Mouse (Mus musculus) forebrain, embryonic 12.5 days (tissue): ENCODE results near the gene Rap1gap. TPM values are rescaled to one million over a fixed set of nuclear protein-coding genes. Genes with fewer than 3 reads are reported as not detected.

ENCODE experiments used
- ATAC-seq: fragments of 200-750 bp; cut with Nextera tagmentation; 2 replicates; pipeline ENCODE4 v1.8.0; 2017; ENCODE audit warnings: moderate TSS enrichment; ENCODE audit not compliant: low FRiP score
- H3K27ac ChIP-seq: fragments of 300-500 bp; sonication (generic); 2 replicates; pipeline ENCODE4 v1.5.1; 2016; ENCODE audit warnings: mild to moderate bottlenecking
- H3K27me3 ChIP-seq: fragments of 300-500 bp; sonication (generic); 2 replicates; pipeline ENCODE4 v1.6.1; 2016; ENCODE audit warnings: mild to moderate bottlenecking
- H3K36me3 ChIP-seq: fragments of 300-500 bp; sonication (generic); replicated peaks from 2 replicates; pipeline ENCODE4 v1.6.1; 2016; ENCODE audit warnings: mild to moderate bottlenecking
- H3K4me1 ChIP-seq: fragments of 300-500 bp; sonication (generic); 2 replicates; pipeline ENCODE4 v1.6.1; 2016
- H3K4me2 ChIP-seq: fragments of 300-500 bp; sonication (generic); 2 replicates; pipeline ENCODE4 v1.6.1; 2016; ENCODE audit warnings: mild to moderate bottlenecking, moderate library complexity
- H3K4me3 ChIP-seq: fragments of 300-500 bp; sonication (generic); replicated peaks from 2 replicates; pipeline ENCODE4 v1.5.1; 2016; ENCODE audit warnings: mild to moderate bottlenecking
- H3K9ac ChIP-seq: fragments of 300-500 bp; sonication (generic); 2 replicates; pipeline ENCODE4 v1.6.1; 2016; ENCODE audit warnings: mild to moderate bottlenecking
- H3K9me3 ChIP-seq: fragments of 300-500 bp; sonication (generic); 2 replicates; pipeline ENCODE4 v1.6.1; 2016
- WGBS: fragments of 180-500 bp; shearing (Covaris S2); methylation state at CpG from one replicate; pipeline ENCODE4 v1.1.7; 2016; 5-methylcytosine and 5-hydroxymethylcytosine counted together
- polyA plus RNA-seq: library from polyadenylated mRNA; unstranded; fragments of >200 nt; fragmentation: Nextera tagmentation; extraction: Ambion mirVana; gene quantifications from 2 replicates; pipeline ENCODE4 v1.2.1, GENCODE M21; 2016

The Rap1gap gene
- polyA plus RNA-seq, 1 experiment from 2014 or later = 7.3 TPM

- WGBS = 4% methylated on average over 52 of the region's 52 CpGs
- Histone ChIP-seq H3K36me3 (no peaks in the 10 kb centered on the region), H3K4me3 (peak overlapping the region; percentile 37), H3K27me3 (peaks cover 65% of the 10 kb centered on the region), H3K4me1 (peaks cover 31% of the 10 kb centered on the region), H3K9me3 (no peaks in the 10 kb centered on the region), H3K9ac (peak overlapping the region; percentile 54), H3K27ac (no peak overlapping the region), H3K4me2 (peak overlapping the region; percentile 72)
- ATAC-seq = peak; percentile 59
These were observed 17.0 kb downstream of the Rap1gap start for GRCm38 (mm10) chr4:137681408-137682104.

GRCm38 (mm10) chr4:137682961-137683453 lies 18.5 kb downstream of the Rap1gap start:
- Histone ChIP-seq H3K9me3 (no peaks in the 10 kb centered on the region), H3K27me3 (peaks cover 51% of the 10 kb centered on the region), H3K4me1 (peaks cover 28% of the 10 kb centered on the region), H3K36me3 (no peaks in the 10 kb centered on the region), H3K4me3 (no peak overlapping the region), H3K4me2 (no peak overlapping the region), H3K27ac (no peak overlapping the region), H3K9ac (no peak overlapping the region)
- 48% methylated on average over 7 of the region's 7 CpGs for WGBS
- ATAC-seq = peak; percentile 30; the same call in 1 of the 2 replicates

DNA sequence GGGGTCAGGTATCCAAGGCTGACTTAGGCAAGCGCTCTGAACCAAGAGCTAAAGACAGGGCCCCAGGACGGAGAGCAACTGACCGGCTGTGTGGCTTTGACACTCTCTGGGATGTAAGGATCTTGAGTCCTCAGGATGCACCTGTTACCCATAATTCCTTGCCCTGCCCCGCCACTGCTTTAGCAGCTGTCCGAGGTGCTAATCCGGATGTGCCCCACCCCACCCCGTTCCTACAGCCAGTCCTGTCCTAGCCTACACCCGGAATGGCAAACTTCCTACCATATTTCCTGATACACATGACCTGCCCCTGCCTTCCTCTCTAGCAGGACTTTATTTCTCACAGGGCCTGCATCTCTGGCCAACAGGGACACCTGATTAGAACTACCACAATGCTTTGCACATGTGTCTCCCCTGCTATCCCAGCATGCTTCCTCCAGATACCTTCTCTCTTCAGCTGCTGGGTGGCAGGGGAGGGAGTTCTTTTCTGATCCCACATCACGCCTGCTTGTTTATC lies 20.4 kb downstream of the Rap1gap start:
- ATAC-seq = no peak
- Histone ChIP-seq H3K4me2 (no peak overlapping the region), H3K9me3 (no peaks in the 10 kb centered on the region), H3K36me3 (no peaks in the 10 kb centered on the region), H3K27ac (no peak overlapping the region), H3K4me1 (peaks cover 28% of the 10 kb centered on the region), H3K4me3 (no peak overlapping the region), H3K27me3 (peaks cover 42% of the 10 kb centered on the region), H3K9ac (no peak overlapping the region)
- 34% methylated on average over 9 of the region's 9 CpGs for WGBS

- Histone ChIP-seq H3K27ac (no peak overlapping the region), H3K4me1 (peaks cover 16% of the 10 kb centered on the region)
- no peak for ATAC-seq
These were observed 21.8 kb downstream of the Rap1gap start for GRCm38 (mm10) chr4:137686303-137686702.

GRCm38 (mm10) chr4:137687234-137687825 lies 22.8 kb downstream of the Rap1gap start:
- Histone ChIP-seq H3K9me3 (no peaks in the 10 kb centered on the region), H3K27me3 (peaks cover 18% of the 10 kb centered on the region), H3K27ac (no peak overlapping the region), H3K9ac (no peak overlapping the region), H3K4me3 (no peak overlapping the region), H3K36me3 (no peaks in the 10 kb centered on the region), H3K4me1 (0 out of 2 replicates have a peak, but pooled peaks cover 6% of the 10 kb centered on the region), H3K4me2 (no peak overlapping the region)
- ATAC-seq = no peak
- 89% methylated on average over 14 of the region's 14 CpGs for WGBS

More at GRCm38 (mm10) chr4:137686303-137686702, 21.8 kb downstream of the Rap1gap start:
- Histone ChIP-seq H3K4me2 (no peak overlapping the region), H3K36me3 (no peaks in the 10 kb centered on the region), H3K4me3 (no peak overlapping the region), H3K9me3 (no peaks in the 10 kb centered on the region), H3K9ac (no peak overlapping the region), H3K27me3 (peaks cover 28% of the 10 kb centered on the region)
- WGBS = 73% methylated on average over 5 of the region's 5 CpGs

GRCm38 (mm10) chr4:137692107-137692902 lies 27.8 kb downstream of the Rap1gap start:
- WGBS = 86% methylated on average over 10 of the region's 10 CpGs

GRCm38 (mm10) chr4:137695300-137695699 lies 30.8 kb downstream of the Rap1gap start:
- H3K36me3 ChIP-seq = no peaks in the 10 kb centered on the region
- peaks cover 31% of the 10 kb centered on the region for H3K4me1 ChIP-seq
- ATAC-seq = no peak
- H3K4me3 ChIP-seq = no peak overlapping the region
- WGBS = 87% methylated on average over 8 of the region's 8 CpGs
- no peak overlapping the region for H3K27ac ChIP-seq
- no peak overlapping the region for H3K4me2 ChIP-seq
- no peaks in the 10 kb centered on the region for H3K9me3 ChIP-seq
- peaks cover 8% of the 10 kb centered on the region for H3K27me3 ChIP-seq
- no peak overlapping the region for H3K9ac ChIP-seq

More at GRCm38 (mm10) chr4:137692107-137692902, 27.8 kb downstream of the Rap1gap start:
- ATAC-seq = no peak
- H3K4me2 ChIP-seq = no peak overlapping the region
- no peak overlapping the region for H3K27ac ChIP-seq
- no peak overlapping the region for H3K9ac ChIP-seq
- no peaks in the 10 kb centered on the region for H3K9me3 ChIP-seq
- H3K4me3 ChIP-seq = no peak overlapping the region
- H3K4me1 ChIP-seq = peaks cover 7% of the 10 kb centered on the region; the same call in 1 of the 2 replicates
- peaks cover 8% of the 10 kb centered on the region for H3K27me3 ChIP-seq
- no peaks in the 10 kb centered on the region for H3K36me3 ChIP-seq

DNA sequence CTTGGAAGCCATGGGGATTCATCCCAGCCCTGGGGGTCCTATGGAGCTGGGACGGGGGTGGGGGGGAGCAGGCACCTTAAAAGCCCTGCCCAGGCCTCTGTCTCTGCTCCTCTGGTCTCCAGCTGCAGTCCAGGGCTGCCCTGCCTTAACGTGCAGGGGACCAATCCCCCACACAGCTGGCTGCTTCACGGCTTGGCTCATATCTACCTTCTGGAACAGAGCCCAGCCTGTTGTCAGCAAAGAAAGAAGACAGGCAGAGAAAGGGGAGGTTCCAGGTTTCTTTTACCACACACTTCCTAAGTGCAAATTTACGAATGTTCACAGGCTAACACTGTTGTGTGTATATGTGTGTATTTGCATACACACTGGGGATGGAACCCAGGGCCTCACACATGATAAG lies 31.4 kb downstream of the Rap1gap start:
- ATAC-seq = no peak
- Histone ChIP-seq H3K27me3 (peaks cover 8% of the 10 kb centered on the region), H3K36me3 (no peaks in the 10 kb centered on the region), H3K9me3 (no peaks in the 10 kb centered on the region), H3K4me2 (no peak overlapping the region), H3K27ac (no peak overlapping the region), H3K9ac (no peak overlapping the region), H3K4me1 (peaks cover 31% of the 10 kb centered on the region), H3K4me3 (no peak overlapping the region)
- 27% methylated on average over 4 of the region's 4 CpGs for WGBS

DNA sequence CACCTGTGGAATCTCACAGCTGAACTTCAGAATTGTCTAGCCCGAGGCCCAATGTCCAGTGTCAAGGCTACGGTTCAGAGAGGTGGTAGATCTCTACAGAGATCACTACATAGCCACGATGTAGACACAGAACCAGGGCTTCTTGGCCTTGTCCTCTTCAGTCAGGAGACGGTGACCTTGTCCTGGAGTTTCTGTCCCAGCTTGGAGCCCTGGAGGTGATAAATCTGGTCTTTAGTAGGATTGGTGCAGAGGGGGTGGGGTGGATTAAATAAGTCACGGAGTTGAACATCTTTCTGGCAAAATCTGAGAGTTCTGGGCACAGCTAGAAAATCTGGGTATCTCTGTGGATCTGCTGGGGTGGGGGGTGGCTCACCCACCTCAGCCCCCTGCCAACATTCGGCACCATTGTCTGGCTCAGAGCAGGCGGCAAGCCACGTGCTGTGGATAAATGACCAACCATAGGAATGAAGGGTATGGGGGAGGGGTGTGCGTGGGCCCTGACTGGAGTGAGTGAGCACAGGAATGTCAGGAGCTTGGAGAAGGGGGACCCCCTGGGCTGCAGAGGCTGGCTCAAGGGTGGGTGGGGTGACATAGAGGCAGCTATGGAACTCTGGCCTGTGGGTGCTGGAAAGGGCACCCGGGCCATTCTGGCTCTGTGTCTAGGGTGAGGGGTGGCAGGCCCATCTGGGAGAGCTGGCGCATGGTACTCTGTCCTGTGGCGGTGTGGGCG lies 32.8 kb downstream of the Rap1gap start:
- Histone ChIP-seq H3K4me3 (no peak overlapping the region), H3K9ac (no peak overlapping the region), H3K36me3 (no peaks in the 10 kb centered on the region), H3K27me3 (peaks cover 8% of the 10 kb centered on the region), H3K27ac (no peak overlapping the region), H3K4me2 (no peak overlapping the region), H3K4me1 (peaks cover 31% of the 10 kb centered on the region), H3K9me3 (no peaks in the 10 kb centered on the region)
- ATAC-seq = no peak
- whole genome bisulfite sequencing = 77% methylated on average over 13 of the region's 13 CpGs

- Histone ChIP-seq H3K9me3 (no peaks in the 10 kb centered on the region), H3K4me2 (no peak overlapping the region), H3K27ac (no peak overlapping the region), H3K9ac (no peak overlapping the region), H3K36me3 (no peaks in the 10 kb centered on the region), H3K27me3 (peaks cover 5% of the 10 kb centered on the region; the same call in 1 of the 2 replicates), H3K4me1 (peaks cover 31% of the 10 kb centered on the region), H3K4me3 (no peak overlapping the region)
- WGBS = 87% methylated on average over 7 of the region's 7 CpGs
- no peak for ATAC-seq
These were observed 33.8 kb downstream of the Rap1gap start for GRCm38 (mm10) chr4:137698076-137698985.
